Mouse (Mus musculus): ENCODE results near the gene Tmem255a. TPM values are rescaled to one million over a fixed set of nuclear protein-coding genes. Genes with fewer than 3 reads are reported as not detected.

The Tmem255a gene
- polyA plus RNA-seq (2014; fragmentation: Illumina TruSeq; extraction: RNeasy Lipid Tissue Mini Kit (QIAGEN cat#74804); ENCODE audit: low read depth, low replicate concordance), result 90.0 TPM

DNA sequence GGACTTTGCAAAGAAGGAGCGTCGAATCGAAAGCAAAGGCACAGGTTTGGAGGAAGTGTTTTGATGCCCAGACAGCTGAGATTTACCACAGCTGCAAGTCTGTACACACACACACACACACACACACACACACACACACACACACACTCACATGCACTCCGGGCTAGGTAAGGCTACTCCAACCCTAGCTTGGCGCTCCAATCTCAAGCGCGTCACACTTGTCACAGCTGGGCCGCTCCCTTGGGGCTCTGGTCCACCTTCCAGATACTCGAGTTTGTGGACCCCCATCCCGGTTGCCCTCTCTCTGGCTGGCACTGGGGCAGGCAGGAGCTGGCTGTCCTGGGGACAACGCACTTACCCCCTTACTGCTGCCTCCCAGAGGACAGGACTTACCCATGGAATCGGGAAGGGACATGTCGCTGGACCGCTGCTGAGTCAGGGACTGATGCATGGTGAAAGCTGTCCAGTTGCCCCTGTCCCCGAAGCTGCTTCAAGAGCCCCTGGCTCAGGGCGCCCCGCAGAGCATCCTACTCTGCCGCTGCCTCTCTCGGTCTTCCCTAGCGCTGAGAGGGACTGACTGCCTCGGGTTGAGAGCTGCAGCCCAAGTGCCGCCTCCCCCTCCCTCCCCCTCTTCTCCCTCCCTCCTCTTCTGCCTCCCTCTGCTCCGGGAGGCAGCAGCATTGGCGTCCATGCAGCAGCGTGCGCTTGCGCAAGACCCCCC, at the start of gene Tmem255a:
Tmem255a (minus strand) TSS at position 589 of the 721 bp plus-strand sequence.

DNA sequence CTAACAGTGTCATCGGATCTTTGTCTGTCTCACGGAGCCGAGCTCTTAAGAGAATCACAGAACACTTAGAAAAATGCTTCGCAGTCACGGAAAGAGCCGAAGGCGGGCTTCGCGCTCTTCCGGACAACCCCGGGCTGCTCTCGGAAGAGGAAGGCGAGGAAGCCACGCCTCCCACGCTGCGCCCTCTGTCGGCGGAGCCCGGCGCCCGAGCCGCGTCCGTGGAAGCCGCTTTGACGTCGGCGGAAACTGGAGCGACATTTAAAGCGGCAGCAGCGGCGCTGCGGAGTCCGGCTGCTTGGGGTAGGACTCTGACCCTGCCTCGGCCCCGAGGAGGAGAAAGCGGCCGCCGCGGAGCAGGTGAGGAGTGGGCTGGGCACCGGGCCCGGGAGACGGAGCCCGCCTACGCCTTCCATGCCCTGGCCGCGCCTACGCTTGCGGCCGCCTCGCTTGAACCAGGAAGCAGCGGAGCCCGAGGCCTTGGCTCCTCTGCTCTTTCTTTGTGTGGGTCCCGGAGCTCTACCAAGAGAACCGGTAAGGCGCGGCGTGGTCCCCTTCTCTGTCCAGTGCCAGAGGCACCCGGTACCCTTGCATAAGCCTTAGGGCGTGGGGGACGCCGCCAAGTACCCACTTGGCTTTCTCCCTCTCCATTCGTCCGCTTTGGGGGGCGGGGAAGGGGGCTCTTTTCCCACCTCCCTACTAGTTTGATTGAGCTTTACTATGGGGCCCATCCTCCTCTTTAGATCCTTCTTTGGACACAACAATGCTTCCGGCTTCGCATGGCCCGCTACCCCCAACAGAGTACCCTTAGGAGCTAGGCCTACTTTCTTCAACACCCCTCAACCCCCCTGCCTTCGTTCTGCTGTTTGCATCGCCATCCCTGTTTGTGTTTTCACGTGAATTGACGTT, 62.4 kb downstream of the Tmem255a start, which contains the start of gene Zbtb33:
Zbtb33 (plus strand) TSS at position 242 of the 906 bp plus-strand sequence.

Other genes with a start within 250 kb of the Tmem255a start
- not detected for gene Btg1-ps1, start 233.6 kb downstream of the Tmem255a start, polyA plus RNA-seq (2014; fragmentation: Illumina TruSeq; extraction: RNeasy Lipid Tissue Mini Kit (QIAGEN cat#74804); ENCODE audit: low read depth, low replicate concordance)
- gene Btg1-ps2, start 209.3 kb downstream of the Tmem255a start, polyA plus RNA-seq (2014; fragmentation: Illumina TruSeq; extraction: RNeasy Lipid Tissue Mini Kit (QIAGEN cat#74804); ENCODE audit: low read depth, low replicate concordance), result not detected
- not detected for gene Rhox10, start 186.0 kb downstream of the Tmem255a start, polyA plus RNA-seq (2014; fragmentation: Illumina TruSeq; extraction: RNeasy Lipid Tissue Mini Kit (QIAGEN cat#74804); ENCODE audit: low read depth, low replicate concordance)
- gene Rhox11, start 167.3 kb downstream of the Tmem255a start, polyA plus RNA-seq (2014; fragmentation: Illumina TruSeq; extraction: RNeasy Lipid Tissue Mini Kit (QIAGEN cat#74804); ENCODE audit: low read depth, low replicate concordance), result not detected
- not detected for gene Rhox12, start 141.5 kb downstream of the Tmem255a start, polyA plus RNA-seq (2014; fragmentation: Illumina TruSeq; extraction: RNeasy Lipid Tissue Mini Kit (QIAGEN cat#74804); ENCODE audit: low read depth, low replicate concordance)
- gene Rhox13, start 131.2 kb downstream of the Tmem255a start, polyA plus RNA-seq (2014; fragmentation: Illumina TruSeq; extraction: RNeasy Lipid Tissue Mini Kit (QIAGEN cat#74804); ENCODE audit: low read depth, low replicate concordance), result not detected
- gene Zbtb33, start 62.6 kb downstream of the Tmem255a start, polyA plus RNA-seq (2014; fragmentation: Illumina TruSeq; extraction: RNeasy Lipid Tissue Mini Kit (QIAGEN cat#74804); ENCODE audit: low read depth, low replicate concordance), result 109 TPM
- not detected for gene Atp1b4, start 63.7 kb upstream of the Tmem255a start, polyA plus RNA-seq (2014; fragmentation: Illumina TruSeq; extraction: RNeasy Lipid Tissue Mini Kit (QIAGEN cat#74804); ENCODE audit: low read depth, low replicate concordance)
- 857 TPM for gene Lamp2, start 204.0 kb upstream of the Tmem255a start, polyA plus RNA-seq (2014; fragmentation: Illumina TruSeq; extraction: RNeasy Lipid Tissue Mini Kit (QIAGEN cat#74804); ENCODE audit: low read depth, low replicate concordance)